Mouse (Mus musculus) ES-E14 (cell line): Measurements from ENCODE around the gene Morf4l1. TPM values are rescaled to one million over a fixed set of nuclear protein-coding genes. Genes with fewer than 3 reads are reported as not detected.

ENCODE experiments used
- DNase-seq: peaks from one replicate; pipeline ENCODE4 v3.0.0-alpha.2; 2013; ENCODE audit warnings: low read depth, low spot score
- H3K27ac ChIP-seq: 2 replicates; pipeline ENCODE4 v1.5.1; 2012; ENCODE audit warnings: low read depth, mild to moderate bottlenecking, low read length, moderate library complexity, mixed read lengths; ENCODE audit not compliant: poor library complexity, insufficient read depth, severe bottlenecking
- H3K36me3 ChIP-seq: 2 replicates; pipeline ENCODE4 v1.6.1; 2012; ENCODE audit warnings: mild to moderate bottlenecking, low read length, moderate library complexity, mixed read lengths; ENCODE audit not compliant: control insufficient read depth, poor library complexity, insufficient read depth, severe bottlenecking
- H3K4me1 ChIP-seq, 2 experiments: fragments of 150-350 bp in 1 of 2; sonication (generic) in 1 of 2; 2 replicates each; pipeline ENCODE4 v1.6.1; 2012; ENCODE audit warnings: low read length in 2 of 2, mild to moderate bottlenecking in 1 of 2, mixed read lengths in 1 of 2; ENCODE audit not compliant: control insufficient read depth in 2 of 2, insufficient read depth in 2 of 2, poor library complexity in 1 of 2
- H3K4me3 ChIP-seq, 2 experiments: fragments of 150-350 bp in 1 of 2; sonication (generic) in 1 of 2; 2 replicates each; pipeline ENCODE4 v1.5.1; 2012; ENCODE audit warnings: low read length in 2 of 2, low read depth in 1 of 2, mild to moderate bottlenecking in 1 of 2, mixed read lengths in 1 of 2; ENCODE audit not compliant: insufficient read depth in 1 of 2, poor library complexity in 1 of 2, severe bottlenecking in 1 of 2
- H3K9ac ChIP-seq: 2 replicates; pipeline ENCODE4 v1.6.1; 2012; ENCODE audit warnings: low read depth, mild to moderate bottlenecking, low read length, mixed read lengths; ENCODE audit not compliant: poor library complexity, insufficient read depth, severe bottlenecking
- H3K9me3 ChIP-seq: fragments of 150-350 bp; sonication (generic); 2 replicates; pipeline ENCODE4 v1.6.1; 2012; ENCODE audit warnings: low read depth, mild to moderate bottlenecking, low read length; ENCODE audit not compliant: control insufficient read depth, insufficient read depth
- CHD2 ChIP-seq: IDR thresholded peaks from 2 replicates; pipeline ENCODE4 v1.6.1; 2014; ENCODE audit warnings: mild to moderate bottlenecking, low read depth, low read length, inconsistent platforms
- HCFC1 ChIP-seq: IDR thresholded peaks from 2 replicates; pipeline ENCODE4 v1.6.1; 2012; ENCODE audit warnings: low read length, inconsistent platforms, borderline replicate concordance; ENCODE audit not compliant: insufficient read depth
- MAFK ChIP-seq: IDR thresholded peaks from 2 replicates; pipeline ENCODE4 v1.6.1; 2014; ENCODE audit warnings: mild to moderate bottlenecking, low read depth, low read length, inconsistent platforms; ENCODE audit not compliant: insufficient read depth
- ZC3H11A ChIP-seq: IDR thresholded peaks from 2 replicates; pipeline ENCODE4 v1.6.1; 2012; ENCODE audit warnings: low read depth, mild to moderate bottlenecking, inconsistent platforms, low read length, borderline replicate concordance
- ZNF384 ChIP-seq: IDR thresholded peaks from 2 replicates; pipeline ENCODE4 v1.6.1; 2012; ENCODE audit warnings: low read depth, low read length, inconsistent platforms
- in situ Hi-C, 2 experiments: fragments of 600-800 bp; cut with MboI; formaldehyde crosslinking; loops; one replicate each; pipeline ENCODE4 v1.15.1; 2025; ENCODE audit warnings: low sequenced_read_pairs in 2 of 2, inconsistent platforms in 1 of 2; ENCODE audit not compliant: unreplicated experiment in 2 of 2
- total RNA-seq: library from RNA; depleted of rRNA; stranded (reverse); fragments of 300-350 nt; gene quantifications from 2 replicates; pipeline ENCODE4 v1.2.3, GENCODE M21; 2012; rRNA removed

Gene Morf4l1
- total RNA-seq = 139 and 201 TPM in 2 replicates

DNA sequence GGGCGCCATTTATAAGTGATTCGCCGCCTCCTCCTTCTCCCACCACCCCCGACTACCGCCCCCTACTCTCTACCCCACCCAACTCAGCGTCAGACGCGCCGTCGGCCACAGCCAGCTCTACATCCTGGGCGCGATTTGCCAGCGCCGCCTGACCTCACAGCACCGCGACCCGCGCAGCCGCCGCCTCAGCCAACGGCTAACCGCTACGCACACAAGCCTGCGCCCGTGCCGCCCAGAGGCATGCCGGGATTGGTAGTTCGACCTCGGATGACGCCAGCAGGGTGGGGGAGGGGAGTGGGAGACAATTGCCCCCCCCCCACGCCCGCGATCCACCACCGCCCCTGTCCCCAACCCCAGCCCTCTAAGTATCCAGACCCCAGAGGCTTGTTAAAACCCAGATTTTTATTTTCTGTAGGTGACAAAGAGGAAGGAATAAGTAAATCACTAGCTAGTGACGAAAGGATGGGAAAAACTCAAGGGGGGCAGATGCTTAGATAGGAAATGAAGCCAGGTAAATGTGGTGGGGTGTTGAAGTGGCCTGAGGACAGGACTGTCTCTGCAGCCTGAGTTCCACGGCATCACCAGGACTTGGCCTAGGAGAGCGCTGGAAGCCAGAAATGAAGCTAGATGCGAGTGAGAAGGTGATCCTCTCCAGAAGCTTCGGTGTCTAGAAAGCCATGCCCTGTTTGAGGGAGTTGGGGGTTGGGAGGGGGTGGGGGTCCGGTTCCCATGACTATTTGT is at the start of gene Morf4l1:
TSS of gene Morf4l1 (minus strand) at position 208 of the 741 bp plus-strand sequence.
- DNase-seq = peak; percentile 91
- in situ Hi-C loops = no loop called here
- Histone ChIP-seq H3K4me3 (peak within 1 kb of the TSS; percentile 70 to 99), H3K9me3 (no peaks in the 10 kb centered on the region), H3K4me1 (peaks cover 2 to 6% of the 10 kb centered on the region in 2 experiments; a peak in 1 of 4 replicates), H3K9ac (peak within 1 kb of the TSS; percentile 100), H3K36me3 (no peaks in the 10 kb centered on the region), H3K27ac (peak within 1 kb of the TSS; percentile 93)
- TF ChIP-seq MAFK (no peak), HCFC1 (peak; percentile 98), CHD2 (peak; percentile 84), ZNF384 (no peak), ZC3H11A (no peak)

DNA sequence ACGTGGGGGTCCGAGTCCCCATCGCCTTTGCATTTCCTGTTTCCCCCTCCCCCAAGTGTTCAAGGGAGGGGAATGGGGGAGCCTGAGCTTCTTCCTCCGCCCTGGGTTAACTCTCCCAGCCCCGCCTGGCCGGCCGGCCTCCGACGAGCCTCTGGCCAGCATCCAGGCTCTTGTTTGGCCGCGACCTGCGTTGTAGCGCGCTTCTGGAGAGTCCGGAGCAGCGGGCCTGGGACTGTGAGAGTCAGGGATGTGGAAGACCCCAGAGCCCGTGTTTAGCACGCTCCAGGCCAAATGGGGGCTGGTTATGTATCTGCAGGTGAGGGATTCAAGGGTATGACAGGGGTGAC is 49.1 kb upstream of the Morf4l1 start:
- H3K4me1 ChIP-seq = 0 out of 4 replicates have a peak, but pooled peaks cover 0 to 2% of the 10 kb centered on the region in 2 experiments
- H3K4me3 ChIP-seq = peak overlapping the region; percentile 72 to 73
- H3K36me3 ChIP-seq = no peaks in the 10 kb centered on the region
- in situ Hi-C loops = no loop called here
- DNase-seq = no peak
- no peaks in the 10 kb centered on the region for H3K9me3 ChIP-seq
- H3K27ac ChIP-seq = no peak overlapping the region
- peak overlapping the region; percentile 61 for H3K9ac ChIP-seq
- no peak for TF ChIP-seq MAFK
- TF ChIP-seq ZC3H11A = no peak
- no peak for TF ChIP-seq ZNF384
- TF ChIP-seq HCFC1 = no peak
- TF ChIP-seq CHD2 = no peak

DNA sequence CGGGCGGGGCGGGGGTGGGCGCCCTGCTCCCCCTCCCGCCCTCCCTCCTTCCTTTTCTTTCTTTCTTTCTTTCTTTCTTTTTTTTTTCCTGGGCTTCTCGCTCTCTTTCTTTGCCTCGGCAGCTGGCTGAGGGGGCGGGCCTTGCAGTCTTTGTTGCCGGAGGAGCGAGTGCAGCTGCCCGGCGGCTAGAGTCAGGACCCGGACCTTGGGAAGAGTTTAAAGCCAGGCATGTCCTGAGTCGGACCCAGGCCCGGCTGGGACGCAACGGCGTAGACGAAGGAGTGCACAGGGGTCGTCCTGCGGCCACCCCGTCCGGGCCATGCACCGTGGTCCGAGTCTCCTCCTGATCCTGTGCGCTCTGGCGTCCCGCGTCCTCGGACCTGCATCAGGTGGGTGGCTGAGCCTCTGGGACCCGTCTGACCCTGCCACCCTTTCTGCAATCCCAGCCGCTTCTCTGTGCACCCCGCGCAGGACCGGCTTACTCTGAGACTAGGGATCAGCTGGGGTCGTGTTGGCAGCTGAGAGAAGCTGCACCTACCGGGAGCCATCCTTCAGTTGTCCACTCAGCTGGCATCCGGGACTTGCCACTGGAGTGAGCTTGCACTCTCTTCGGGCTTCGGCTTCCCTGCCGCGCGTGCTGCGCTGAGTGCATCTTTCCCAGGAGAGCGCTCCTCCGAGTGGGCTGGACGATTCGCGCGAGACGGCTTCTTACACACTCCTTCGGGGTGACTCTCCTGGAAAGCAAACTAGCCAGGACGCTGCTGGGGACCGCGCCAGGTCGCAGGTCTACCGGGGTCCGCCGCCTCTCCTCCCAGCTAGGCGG is 48.6 kb upstream of the Morf4l1 start, which contains the start of gene Adamts7:
TSS of gene Adamts7 (plus strand) at position 144 of the 823 bp plus-strand sequence.
- Histone ChIP-seq H3K4me3 (peak within 1 kb of the TSS; percentile 72 to 73), H3K27ac (no peak within 1 kb of the TSS), H3K9ac (peak within 1 kb of the TSS; percentile 61), H3K36me3 (no peaks in the 10 kb centered on the region), H3K9me3 (no peaks in the 10 kb centered on the region), H3K4me1 (0 out of 4 replicates have a peak, but pooled peaks cover 0 to 2% of the 10 kb centered on the region in 2 experiments)
- peak; percentile 55 for DNase-seq
- no peak for TF ChIP-seq CHD2
- TF ChIP-seq ZC3H11A = no peak
- TF ChIP-seq ZNF384 = no peak; the same call in 1 of the 2 replicates
- TF ChIP-seq MAFK = no peak
- TF ChIP-seq HCFC1 = no peak
- in situ Hi-C loops = no loop called here

DNA sequence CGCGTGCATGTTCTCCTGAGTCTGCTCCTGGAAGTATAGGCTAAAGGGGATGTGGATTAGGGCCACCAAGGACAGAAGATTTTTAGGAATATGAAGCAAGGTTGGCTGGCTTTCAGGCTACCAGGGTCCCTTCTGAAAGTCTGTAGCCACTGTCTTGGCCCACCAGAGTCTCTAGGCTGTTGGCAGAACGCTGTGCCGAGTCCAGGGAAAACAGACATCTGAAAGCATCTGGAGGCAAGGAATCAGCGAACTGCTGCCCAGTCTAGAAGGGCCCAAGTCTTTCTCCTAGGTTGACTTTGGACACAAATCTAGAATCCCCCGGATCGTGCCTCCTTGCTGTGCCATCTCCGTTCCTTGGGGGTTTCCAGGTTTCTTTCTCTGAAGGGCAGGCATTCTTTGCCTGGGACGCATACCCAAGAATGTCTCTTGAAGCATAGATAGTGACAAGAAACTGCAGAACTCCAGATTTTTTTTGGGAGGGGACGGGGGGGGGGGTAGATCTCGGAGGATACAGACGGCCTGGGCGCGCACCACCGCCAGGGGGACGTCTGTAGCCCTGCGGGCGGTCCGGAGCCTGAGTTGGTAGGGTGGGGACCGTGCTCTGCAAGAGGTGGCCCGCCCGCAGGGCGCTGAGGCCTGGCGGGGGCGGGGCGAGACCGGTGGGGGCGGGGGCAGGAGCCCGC is 47.8 kb upstream of the Morf4l1 start:
- H3K36me3 ChIP-seq = no peaks in the 10 kb centered on the region
- H3K4me3 ChIP-seq = peak overlapping the region; percentile 57 to 73
- H3K9ac ChIP-seq = no peak overlapping the region
- H3K4me1 ChIP-seq = 0 out of 4 replicates have a peak, but pooled peaks cover 0 to 2% of the 10 kb centered on the region in 2 experiments
- no peaks in the 10 kb centered on the region for H3K9me3 ChIP-seq
- in situ Hi-C loops = no loop called here
- peak; percentile 65 for DNase-seq
- TF ChIP-seq ZNF384 = peak; percentile 57
- TF ChIP-seq MAFK = no peak
- no peak overlapping the region for H3K27ac ChIP-seq
